Mouse (Mus musculus) cerebellum, postnatal 25 days (tissue): ENCODE measurements around the gene Nrf1.

Experiments
- DNase-seq, 2 experiments: peaks; one replicate each; pipeline ENCODE4 v3.0.0; 2021; ENCODE audit warnings: mixed read lengths in 2 of 2

Nrf1 gene

DNA sequence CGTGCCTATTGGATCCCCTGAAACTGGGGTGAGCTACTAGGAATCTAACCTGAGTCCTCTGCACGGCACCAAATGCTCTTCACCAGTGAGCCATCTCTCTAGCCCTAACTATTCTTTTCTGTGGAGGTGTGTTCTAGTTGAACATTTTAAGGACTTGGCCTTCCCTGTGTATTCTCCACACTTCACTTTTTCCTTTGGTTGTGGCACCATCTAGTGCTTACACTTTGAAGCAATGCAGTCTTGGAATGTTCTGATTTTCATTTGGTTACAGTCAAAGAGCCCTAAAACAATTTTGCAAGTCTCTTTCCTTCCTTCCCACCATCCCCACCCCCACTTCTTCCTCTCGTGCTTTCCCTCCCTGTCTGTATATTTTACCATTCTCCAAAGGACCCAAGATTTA is 33.6 kb downstream of the Nrf1 start:
- peak in 1 of 2 experiments; percentile 33 for DNase-seq

DNA sequence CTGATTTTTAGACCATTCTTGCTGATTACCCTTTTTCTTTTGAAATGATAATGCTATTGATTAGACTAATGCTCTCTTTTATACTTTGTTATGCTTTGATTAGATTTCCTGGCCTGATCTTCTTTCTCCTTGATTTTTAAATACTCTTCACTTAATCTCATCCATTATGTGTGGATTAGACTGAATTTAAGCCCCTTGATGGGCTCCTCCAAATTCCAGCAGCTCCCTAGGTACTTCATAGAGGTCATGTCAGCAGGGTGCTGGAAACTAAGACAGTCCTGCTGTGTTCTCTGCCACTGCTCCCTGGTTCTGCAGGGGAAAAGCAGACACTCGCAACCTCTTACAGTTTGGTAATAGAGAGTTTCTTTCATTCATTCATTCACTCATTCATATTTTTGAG is 35.5 kb downstream of the Nrf1 start:
- no peak for DNase-seq

DNA sequence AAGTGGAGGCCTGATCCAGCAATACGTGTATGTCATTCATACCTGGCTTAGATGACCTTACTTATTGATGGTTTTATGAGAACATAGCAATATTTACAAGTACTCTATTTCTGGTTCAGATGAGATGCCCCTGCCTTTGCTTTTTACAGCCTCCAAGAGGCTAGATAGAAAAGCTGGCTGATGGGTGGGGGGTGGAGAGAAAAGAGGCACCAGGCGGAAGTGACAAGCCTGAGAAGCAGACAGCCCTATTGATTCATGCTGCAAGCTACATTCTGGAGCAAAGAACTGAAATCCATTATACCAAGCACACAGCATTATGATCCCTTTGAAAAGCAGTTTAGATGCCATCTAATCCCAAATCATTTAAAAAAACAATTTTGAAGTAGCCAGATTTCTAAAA is 37.6 kb downstream of the Nrf1 start:
- no peak for DNase-seq

DNA sequence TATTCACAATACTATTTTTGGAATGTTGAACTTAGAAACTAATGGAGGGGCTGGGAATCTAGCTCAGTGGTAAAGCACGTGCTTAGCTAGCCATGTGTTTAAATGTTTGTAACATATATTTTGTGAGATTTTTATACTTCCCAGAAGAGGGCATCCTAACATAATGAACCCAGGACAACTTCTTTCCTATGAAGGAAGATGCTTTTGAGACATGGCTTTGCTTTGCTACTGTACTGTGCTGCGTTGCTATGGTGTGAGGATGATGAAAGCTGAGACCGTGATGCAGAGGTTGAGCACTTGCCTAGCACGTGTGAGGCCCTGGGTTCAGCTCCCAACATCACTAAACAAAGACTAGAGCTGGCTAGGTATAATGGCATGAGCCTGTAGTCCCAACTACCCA is 43.4 kb downstream of the Nrf1 start:
- DNase-seq = no peak

DNA sequence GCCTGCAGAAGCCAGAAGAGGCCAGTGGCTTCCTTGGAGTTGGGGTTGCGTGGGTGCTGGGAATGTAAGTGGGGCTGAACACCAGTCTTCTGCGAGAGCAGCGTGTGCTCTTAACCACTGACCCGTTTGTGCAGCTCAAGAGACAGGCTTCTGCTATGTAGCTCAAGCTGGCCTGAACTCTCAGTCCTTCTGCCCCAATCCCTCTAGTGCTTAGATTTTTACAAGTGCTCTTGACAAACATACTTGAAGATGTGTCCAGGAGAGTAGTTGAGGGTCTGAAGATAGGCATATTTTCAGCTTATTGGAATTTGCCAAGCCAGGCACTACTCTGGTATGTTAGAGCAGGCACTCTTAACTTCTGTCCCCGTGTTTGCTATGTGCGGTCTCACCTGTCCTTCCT is 45.0 kb downstream of the Nrf1 start:
- no peak for DNase-seq

DNA sequence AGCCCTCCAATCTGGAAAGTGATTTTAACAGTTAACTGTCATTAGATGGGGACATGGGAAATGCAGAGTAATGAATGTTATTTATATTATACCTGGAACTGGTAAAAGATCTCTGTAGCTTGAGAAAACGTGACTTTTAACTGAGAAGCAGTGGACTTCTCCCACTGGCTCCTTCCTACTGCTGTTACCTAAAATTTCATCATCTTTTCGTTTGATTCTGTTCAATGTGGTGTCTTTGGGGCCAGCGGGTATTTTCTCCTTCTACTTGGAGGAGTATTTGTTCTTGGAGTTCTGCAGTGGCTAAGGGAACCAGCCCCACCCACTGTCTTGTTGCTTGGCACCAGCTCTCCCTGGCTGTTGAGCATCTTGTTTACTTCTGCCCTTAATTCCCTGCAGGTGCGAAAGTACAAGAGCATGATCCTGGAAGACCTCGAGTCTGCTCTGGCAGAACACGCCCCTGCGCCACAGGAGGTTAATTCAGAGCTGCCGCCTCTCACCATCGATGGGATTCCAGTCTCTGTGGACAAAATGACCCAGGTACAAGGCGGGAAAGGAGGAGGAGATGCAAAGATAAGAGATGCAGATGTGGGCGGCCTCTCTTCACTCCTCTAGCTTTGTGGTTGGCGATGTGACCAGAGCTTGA is 54.1 kb downstream of the Nrf1 start:
- no peak for DNase-seq

DNA sequence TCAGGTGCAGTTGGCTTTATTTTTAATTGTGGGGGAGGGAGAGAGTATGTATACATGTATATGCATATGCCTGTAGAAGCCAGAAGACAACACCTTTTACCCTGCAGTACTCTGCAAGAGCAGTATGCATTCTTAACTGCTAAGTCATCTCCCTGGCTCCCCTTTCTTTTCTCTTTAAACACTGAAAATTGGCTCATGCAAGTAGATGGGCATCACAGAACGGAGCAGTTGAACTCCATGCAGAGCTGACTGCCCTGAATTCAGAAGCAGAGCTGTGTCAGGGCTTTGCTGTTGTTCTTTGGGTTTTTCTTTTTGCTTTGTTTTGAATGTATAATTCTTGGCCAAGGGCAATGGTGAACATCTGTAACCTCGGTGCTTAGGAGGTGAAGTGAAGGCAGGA is 58.3 kb downstream of the Nrf1 start:
- no peak for DNase-seq

DNA sequence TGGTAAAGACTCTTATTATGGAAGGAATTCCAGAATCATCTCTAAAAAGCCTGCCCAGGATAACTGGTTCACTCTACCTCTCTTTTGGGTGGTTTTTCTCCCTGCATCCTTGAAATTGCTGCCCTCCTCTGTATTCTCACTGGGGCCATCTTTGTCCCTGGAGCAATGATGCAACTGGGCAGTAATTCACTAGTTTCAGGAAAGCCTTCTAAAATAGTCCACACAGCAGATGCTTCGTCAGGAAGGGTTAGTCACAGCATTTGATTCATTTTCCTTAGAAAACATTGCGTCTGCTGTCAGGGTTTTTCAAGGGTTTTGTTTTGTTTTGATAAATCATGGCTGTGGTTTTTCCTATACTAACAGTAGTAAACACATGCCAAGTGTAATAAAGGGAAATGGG is 59.7 kb downstream of the Nrf1 start:
- no peak for DNase-seq

DNA sequence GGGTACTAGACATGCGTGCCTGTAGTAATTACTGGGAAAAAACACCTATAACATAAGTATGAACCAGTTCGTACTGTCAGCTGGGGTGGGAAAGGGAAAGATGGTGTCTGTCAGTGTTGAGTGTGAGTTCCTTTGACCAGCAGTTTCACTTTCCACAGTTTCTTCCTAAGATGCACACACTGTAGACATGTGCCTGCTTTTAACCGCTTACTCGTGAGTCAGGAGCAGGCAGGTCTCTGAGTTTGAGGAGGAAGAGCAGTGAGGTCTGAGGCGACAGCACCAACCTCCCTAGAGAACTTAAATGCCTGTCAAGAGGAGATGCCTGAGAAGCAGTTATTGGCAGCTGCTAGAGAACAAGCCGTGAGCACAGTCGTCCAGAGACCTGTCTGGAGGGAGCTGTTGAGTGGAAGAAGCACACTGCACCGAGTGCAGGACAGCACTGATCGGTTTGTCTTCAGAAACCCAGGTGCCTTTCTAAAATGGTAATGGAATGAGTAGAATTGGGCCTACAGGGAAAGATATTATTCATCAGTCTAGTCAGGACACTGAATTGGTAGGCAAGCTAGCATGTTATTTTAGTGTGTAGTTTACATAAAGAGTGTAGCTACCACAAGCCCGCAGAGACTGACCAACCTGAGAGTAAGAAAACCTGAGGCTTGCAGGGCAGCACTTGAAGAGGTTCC is 62.2 kb downstream of the Nrf1 start:
- no peak for DNase-seq

DNA sequence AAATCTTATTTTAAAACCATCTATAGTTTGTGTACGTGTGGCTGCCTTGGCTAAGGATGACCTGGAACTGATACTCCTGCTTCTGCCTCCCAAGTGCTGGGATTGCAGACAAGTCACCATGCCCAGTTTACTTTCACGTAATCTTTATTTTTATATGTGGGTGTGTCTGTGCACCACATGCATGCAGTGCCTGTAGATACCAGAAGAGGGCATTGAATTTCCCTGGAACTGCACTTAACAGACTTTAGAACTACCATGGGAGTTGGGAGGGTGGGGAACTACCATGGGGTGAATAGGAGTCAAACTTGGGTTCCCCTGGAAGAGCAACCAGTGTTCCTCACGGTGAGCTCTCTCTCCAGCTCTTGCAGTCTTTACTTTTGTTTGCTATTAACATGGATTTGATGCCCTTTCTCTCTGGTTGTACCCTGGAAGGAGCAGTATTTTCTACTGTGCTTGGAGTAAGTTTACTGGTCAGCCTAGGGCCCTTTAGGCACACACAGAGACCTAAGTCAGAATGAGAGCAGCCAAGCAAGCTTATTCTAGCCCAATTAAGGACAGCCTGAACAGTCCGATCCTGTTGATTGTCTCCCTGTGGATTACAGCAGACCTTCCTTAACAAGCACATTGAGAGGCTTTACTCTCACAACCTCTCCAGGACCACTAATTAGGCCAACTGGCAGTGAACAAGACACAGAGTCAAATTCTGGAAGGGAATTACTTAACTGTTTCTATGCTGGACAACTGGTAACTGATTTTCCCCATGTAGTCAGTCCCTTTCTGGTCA is 64.8 kb downstream of the Nrf1 start:
- no peak for DNase-seq

DNA sequence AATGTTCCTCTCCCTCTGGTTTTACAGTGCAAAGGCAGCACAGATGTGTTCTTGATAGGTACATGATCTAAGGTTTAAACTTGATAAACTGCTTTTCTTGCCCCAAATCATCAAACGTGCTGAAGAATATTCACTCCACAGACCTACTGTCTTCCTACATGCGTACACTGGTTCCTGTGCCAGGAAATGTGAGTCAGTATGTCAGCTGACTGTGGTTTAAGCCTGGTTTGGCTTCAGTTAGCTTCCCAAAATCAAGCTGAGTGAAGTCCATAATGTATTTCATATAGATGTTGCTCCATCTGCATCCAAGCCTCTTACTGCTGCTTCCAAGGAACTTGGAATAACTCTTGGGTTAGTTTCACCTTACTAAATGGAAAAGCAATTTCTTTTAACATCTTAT is 66.3 kb downstream of the Nrf1 start:
- no peak for DNase-seq

DNA sequence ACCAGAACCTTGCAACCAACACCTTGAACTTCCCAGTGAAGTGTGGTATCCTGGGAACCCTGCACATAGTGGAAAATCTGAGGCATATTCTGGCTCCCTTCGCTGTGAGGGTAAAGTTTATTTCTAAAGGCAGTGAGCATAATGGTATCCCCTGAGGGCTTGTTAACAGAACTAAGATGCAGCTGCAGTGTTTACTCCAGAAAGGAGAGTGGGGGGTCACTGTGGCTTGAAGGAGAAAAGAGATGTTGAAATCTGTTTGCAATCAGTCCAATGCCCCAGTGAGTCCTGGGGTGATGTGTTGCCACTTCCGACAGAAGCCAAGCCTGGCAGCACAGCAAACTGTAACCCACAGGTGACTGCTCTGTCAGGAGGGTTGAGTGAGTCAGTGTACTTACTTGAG is 73.4 kb downstream of the Nrf1 start:
- no peak for DNase-seq

DNA sequence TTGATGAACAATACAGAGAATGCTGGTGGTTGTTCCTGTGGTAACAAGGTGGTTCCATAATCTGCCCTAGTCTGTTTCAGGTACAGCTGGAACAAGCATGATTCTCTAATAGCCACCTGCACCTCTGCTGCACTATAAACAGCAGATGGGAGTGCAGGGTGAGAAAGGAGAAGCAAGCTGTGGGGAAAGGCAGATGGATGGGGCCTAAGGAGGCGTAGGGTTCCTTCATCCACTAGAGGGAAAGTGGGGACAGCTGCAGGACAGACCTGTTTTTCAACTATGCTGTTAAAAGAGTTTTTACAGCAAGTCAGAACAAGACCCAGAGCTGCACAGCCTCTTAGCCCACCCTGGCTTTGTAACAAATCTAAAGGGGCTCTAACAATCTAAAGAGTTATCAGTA is 73.8 kb downstream of the Nrf1 start:
- DNase-seq = no peak

DNA sequence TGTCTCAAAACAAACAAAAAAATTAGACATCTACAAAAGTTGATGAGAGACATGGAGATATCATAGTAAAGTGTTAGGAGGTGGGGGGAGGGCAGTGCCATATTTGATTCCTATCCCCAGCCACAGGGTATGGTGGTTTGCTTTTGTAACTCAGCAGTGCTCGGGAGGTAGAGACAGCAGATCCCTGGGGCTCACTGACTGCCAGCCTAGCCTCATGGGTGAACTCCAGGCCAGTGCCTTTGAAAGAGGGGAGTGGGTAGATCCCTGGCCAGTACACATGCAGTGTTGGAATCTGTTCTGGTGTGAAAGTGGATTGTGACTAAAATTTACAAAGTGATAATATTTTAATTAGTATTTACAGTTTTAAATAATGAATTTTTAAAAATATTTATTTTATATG is 75.6 kb downstream of the Nrf1 start:
- DNase-seq = no peak

DNA sequence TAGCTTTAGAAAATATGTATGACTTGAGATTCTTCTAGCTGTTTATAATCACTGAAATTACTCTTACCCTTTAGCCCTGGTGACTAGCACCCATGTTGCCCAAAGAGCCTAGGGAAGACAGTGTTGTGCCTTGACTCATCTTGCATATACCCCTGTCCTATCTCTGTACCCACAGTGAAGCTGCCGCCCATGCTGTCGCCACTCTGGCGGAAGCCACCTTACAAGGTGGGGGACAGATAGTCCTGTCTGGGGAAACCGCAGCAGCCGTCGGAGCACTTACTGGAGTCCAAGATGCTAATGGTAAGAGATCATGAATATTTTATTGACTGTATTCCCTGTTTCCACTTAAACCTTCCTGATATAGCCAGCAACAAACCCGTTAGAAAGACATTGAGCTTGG is 78.3 kb downstream of the Nrf1 start:
- DNase-seq = no peak

DNA sequence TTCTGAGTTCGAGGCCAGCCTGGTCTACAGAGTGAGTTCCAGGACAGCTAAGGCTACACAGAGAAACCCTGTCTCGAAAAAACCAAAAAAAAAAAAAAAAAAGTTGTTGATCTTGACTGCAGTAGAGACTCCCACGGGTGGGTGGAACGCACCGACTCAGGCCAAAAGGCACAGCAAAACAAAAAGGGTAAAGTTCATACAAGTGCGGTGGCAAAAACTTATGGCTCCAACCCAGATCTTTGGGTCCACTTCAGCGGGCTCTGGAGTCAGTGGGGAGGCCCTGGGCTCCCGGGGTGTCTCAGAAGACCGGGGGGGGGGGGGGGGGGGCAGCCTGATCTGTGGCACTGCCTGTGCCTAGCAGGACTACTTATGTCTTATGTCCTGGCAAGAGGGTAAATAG is 79.0 kb downstream of the Nrf1 start:
- DNase-seq = no peak

DNA sequence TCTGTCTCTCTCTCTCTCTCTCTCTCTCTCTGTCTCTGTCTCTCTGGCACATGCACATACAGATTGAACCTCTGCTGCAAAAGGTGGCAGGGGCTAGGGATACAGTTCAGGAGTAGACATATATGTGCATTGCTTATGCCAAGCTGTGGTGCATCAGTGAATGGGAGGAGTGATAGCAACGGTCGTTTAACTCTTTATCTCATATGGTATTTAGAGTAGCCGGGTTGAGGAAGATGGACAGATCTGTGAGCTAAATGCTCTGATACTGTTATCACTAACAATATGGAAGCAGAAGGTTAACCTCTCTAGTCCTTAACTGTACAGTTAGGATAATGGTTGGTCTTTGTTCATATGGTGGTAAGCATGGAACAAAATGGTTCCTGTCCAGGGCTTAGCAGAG is 84.6 kb downstream of the Nrf1 start:
- no peak for DNase-seq

DNA sequence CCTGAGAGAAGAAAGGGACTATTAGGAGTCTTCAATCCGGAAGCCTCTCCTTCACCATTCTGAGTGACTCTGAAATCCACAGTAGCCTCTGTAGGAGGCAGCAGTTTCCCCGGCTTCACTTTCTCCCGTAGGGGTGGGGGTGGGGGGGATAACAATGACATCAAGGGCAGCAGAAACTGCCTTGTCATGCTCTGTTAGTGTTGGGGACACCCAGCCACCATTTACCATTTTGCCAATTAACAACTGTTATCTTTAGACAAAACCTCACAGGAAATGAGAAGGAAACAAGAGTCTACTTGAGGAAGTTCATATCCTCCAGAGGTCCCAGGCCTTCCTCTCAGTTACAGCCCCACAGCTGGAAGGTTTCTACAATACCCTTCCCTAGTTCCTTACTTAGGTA is 87.8 kb downstream of the Nrf1 start:
- DNase-seq = no peak

DNA sequence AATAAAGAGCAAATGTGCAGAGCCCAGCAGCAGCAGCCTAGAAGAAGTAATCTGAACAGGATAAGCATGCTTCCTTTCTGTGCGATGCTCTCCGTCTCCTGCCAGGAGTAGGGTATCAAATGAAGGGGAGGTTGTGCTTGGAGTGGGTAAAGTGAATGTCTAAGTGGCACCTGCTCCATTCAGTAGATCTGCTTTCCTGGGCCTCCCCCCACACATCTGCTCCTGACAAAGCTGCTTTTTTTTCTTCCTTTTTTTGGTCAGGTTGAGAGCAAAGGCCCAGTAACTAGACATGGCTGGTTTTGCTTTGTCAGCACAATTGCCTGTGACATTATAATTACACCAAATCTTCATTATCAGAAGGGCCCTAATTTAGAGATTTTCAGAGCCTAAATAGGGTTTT is 89.4 kb downstream of the Nrf1 start:
- no peak for DNase-seq

DNA sequence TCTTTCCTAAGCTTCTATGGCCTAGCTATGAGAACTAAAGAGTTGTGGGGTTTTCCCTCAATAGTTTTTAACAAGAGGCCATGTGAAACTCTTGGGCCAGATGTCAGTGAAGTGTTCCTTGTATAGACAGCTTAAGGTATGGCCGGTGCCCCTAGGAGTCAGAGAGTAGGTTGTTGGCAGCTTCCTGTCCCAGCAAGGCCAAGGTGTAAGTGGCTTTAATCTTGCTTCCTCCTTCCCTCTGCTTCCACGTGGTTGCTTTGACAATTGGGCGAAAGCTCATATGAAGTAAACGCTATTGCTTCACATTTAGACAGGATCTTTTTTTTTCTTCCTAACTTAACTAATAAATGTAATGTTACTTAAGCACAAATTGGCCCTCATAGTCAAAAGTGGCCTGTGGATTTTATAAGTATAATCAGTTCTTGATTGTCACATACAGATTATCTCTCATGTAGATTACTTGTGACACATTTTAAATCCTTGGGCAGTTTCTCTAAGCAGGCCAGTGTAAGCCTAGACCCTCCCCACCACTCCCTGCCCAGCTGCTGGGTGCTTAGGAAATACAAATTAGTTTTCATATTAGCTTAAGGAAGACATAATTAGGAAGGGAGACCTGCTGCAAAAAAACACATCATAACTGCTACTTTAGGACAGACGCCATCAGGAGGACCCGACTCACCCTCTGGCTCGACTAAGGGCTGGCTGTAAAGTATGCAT is 91.7 kb downstream of the Nrf1 start:
- no peak for DNase-seq

DNA sequence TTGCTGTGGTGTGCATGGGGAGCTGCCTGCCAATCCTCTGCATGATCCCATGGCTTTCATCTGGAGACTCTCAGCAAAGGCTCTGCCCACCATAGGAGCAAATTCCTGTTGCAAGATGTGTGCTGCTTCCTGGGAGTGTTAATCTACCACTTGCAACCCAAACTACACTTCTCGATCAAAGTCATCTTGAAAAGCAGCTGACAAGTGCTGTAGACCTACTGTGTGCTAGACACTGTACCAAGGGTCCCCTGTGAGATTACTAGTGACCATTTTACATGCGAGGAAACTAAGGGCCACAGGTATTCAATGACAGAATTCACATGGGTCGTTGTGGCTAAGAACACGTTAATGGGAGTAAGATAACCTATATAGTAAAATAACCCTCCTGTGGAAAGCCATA is 95.5 kb downstream of the Nrf1 start:
- DNase-seq = no peak

DNA sequence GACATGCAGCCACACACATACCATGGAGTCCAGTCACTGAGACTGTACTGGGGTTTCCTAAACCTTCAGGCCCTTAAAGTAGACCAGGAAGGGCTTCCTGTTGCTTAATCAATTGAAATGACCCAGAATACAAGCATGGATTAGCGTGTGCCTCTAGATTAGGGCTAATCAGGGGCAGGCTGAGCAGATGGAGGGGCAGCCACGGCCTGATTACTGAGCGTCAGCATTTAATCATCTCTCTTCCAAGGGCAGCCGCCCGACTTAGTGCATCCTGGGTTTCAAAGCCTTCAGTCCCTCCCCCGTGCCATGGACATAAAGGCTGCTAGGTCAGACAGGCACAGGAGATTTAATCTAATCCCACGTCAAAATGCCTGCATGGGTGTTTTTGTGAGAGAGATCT is 99.3 kb downstream of the Nrf1 start:
- no peak for DNase-seq

DNA sequence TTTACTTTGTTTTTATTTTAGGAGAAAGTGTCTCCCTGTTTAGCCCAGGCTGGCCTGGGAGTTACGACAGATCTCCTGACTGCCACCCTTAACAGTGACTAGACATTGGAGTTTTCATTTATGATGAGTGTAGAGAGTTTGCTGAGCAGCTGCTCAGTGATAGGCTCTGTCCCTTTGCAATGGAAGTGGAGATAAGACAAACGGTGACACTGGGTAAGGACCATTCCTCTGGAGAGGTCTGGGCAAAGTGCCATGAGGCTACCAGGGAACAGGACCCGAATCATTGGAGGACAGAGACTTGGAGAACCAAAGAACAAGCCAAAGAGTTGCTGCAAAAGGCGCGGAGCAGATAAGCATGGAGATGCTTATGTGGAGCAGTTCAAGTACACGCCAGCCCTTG is 100.0 kb downstream of the Nrf1 start:
- no peak for DNase-seq

DNA sequence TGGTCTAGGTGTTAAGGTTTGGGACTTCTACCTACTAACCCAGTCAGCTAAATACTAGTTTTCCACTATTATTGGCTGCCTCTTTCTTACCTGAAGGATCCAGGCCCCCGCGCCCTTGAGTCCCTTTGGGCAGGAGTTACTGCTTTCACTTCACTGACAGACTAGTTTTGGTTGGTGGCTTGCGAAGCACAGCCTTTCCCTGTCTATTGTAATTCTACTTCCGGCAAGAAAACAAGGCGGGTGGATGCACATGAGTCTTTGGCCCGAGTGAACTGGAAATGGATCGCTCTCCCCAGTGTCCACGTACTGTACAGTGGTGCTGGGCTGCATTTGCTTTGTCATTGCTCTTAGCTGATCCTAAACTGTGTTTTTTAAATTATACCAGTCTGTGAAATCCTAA is 102.7 kb downstream of the Nrf1 start:
- DNase-seq = no peak
